Mouse (Mus musculus) kidney, adult 2 months (tissue): ENCODE results near the gene Azin2.

Experiments used
- CTCF ChIP-seq: fragments of 200-500 bp; conservative IDR thresholded peaks from 2 replicates; pipeline ENCODE4 v1.5.1; 2011; ENCODE audit warnings: low read depth, mild to moderate bottlenecking, control low read depth, low read length, moderate library complexity, mixed read lengths; ENCODE audit not compliant: insufficient read depth, insufficient read length
- POLR2A ChIP-seq: fragments of 200-500 bp; IDR thresholded peaks from one replicate; pipeline ENCODE4 v1.6.1; 2011; ENCODE audit warnings: low read depth, low read length, control low read depth

GRCm38 (mm10) chr4:128976577-128976976 lies 14.3 kb upstream of the Azin2 start:
- no peak for TF ChIP-seq POLR2A
- TF ChIP-seq CTCF, result no peak
